Mouse (Mus musculus): ENCODE measurements around the gene Arhgef10l. TPM values are rescaled to one million over a fixed set of nuclear protein-coding genes. Genes with fewer than 3 reads are reported as not detected.

Arhgef10l gene
- polyA plus RNA-seq, 1 experiment from 2014 or later, result 23.6 TPM

- Histone ChIP-seq H3K4me2 (ENCODE audit: low read depth, low read length, severe bottlenecking) (peak overlapping the region; percentile 89), H3K36me3 (ENCODE audit: control insufficient read depth, insufficient read depth, low read length) (no peaks in the 10 kb centered on the region), H3K4me1 (replicated peaks; ENCODE audit: control insufficient read depth, insufficient read depth, low read length) (peaks cover 21% of the 10 kb centered on the region), H3K9ac (ENCODE audit: low read length) (peak overlapping the region; percentile 98; the same call in 1 of the 2 replicates), H3K27ac (ENCODE audit: low read depth, low read length) (no peak overlapping the region), H3K9me3 (ENCODE audit: control insufficient read depth, low read length) (no peaks in the 10 kb centered on the region), H3K27me3 (ENCODE audit: control insufficient read depth, insufficient read depth, low read length) (peaks cover 12% of the 10 kb centered on the region), H3K4me3 (ENCODE audit: low read depth, low read length) (peak overlapping the region; percentile 12)
- no peak for DNase-seq (ENCODE audit: low spot score)
- WGBS, result 5% methylated on average over 29 of the region's 29 CpGs
- ATAC-seq (replicated peaks; ENCODE audit: low FRiP score), result no peak
These were observed 33.8 kb upstream of the Arhgef10l start for GRCm38 (mm10) chr4:140699441-140700127.

- Histone ChIP-seq H3K9ac (ENCODE audit: low read length) (no peak overlapping the region), H3K36me3 (ENCODE audit: control insufficient read depth, insufficient read depth, low read length) (no peaks in the 10 kb centered on the region), H3K4me2 (ENCODE audit: low read depth, low read length, severe bottlenecking) (no peak overlapping the region), H3K4me3 (ENCODE audit: low read depth, low read length) (no peak overlapping the region), H3K27ac (ENCODE audit: low read depth, low read length) (no peak overlapping the region), H3K4me1 (replicated peaks; ENCODE audit: control insufficient read depth, insufficient read depth, low read length) (peaks cover 9% of the 10 kb centered on the region; the same call in 1 of the 2 replicates), H3K27me3 (ENCODE audit: control insufficient read depth, insufficient read depth, low read length) (peaks cover 12% of the 10 kb centered on the region), H3K9me3 (ENCODE audit: control insufficient read depth, low read length) (no peaks in the 10 kb centered on the region)
- DNase-seq (ENCODE audit: low spot score) (no peak), ATAC-seq (replicated peaks; ENCODE audit: low FRiP score) (no peak)
- WGBS, result 87% methylated on average over 14 of the region's 14 CpGs
These were observed 30.1 kb upstream of the Arhgef10l start for GRCm38 (mm10) chr4:140695675-140696585.

- no peak for ATAC-seq (replicated peaks; ENCODE audit: low FRiP score)
- Histone ChIP-seq H3K27ac (ENCODE audit: low read depth, low read length) (no peak overlapping the region), H3K4me1 (replicated peaks; ENCODE audit: control insufficient read depth, insufficient read depth, low read length) (peaks cover 6% of the 10 kb centered on the region; the same call in 1 of the 2 replicates), H3K9ac (ENCODE audit: low read length) (no peak overlapping the region), H3K4me2 (ENCODE audit: low read depth, low read length, severe bottlenecking) (no peak overlapping the region), H3K4me3 (ENCODE audit: low read depth, low read length) (no peak overlapping the region), H3K9me3 (ENCODE audit: control insufficient read depth, low read length) (no peaks in the 10 kb centered on the region), H3K27me3 (ENCODE audit: control insufficient read depth, insufficient read depth, low read length) (peaks cover 10% of the 10 kb centered on the region; the same call in 1 of the 2 replicates), H3K36me3 (ENCODE audit: control insufficient read depth, insufficient read depth, low read length) (no peaks in the 10 kb centered on the region)
- no peak for DNase-seq (ENCODE audit: low spot score)
- 67% methylated on average over 7 of the region's 7 CpGs for WGBS
These were observed 29.3 kb upstream of the Arhgef10l start for GRCm38 (mm10) chr4:140695146-140695545.

GRCm38 (mm10) chr4:140694551-140695060 is 28.8 kb upstream of the Arhgef10l start:
- H3K4me1 ChIP-seq (replicated peaks; ENCODE audit: control insufficient read depth, insufficient read depth, low read length), result peaks cover 3% of the 10 kb centered on the region; the same call in 1 of the 2 replicates
- H3K36me3 ChIP-seq (ENCODE audit: control insufficient read depth, insufficient read depth, low read length), result no peaks in the 10 kb centered on the region
- DNase-seq (ENCODE audit: low spot score) (no peak), ATAC-seq (replicated peaks; ENCODE audit: low FRiP score) (no peak)
- H3K9ac ChIP-seq (ENCODE audit: low read length), result no peak overlapping the region
- H3K4me3 ChIP-seq (ENCODE audit: low read depth, low read length), result no peak overlapping the region
- no peak overlapping the region for H3K27ac ChIP-seq (ENCODE audit: low read depth, low read length)
- no peaks in the 10 kb centered on the region for H3K9me3 ChIP-seq (ENCODE audit: control insufficient read depth, low read length)
- H3K4me2 ChIP-seq (ENCODE audit: low read depth, low read length, severe bottlenecking), result no peak overlapping the region
- H3K27me3 ChIP-seq (ENCODE audit: control insufficient read depth, insufficient read depth, low read length), result peaks cover 10% of the 10 kb centered on the region; the same call in 1 of the 2 replicates
- 29% methylated on average over 1 of the region's 1 CpGs for WGBS

GRCm38 (mm10) chr4:140693513-140693912 is 27.7 kb upstream of the Arhgef10l start:
- Histone ChIP-seq H3K27ac (ENCODE audit: low read depth, low read length) (no peak overlapping the region), H3K4me2 (ENCODE audit: low read depth, low read length, severe bottlenecking) (no peak overlapping the region), H3K9me3 (ENCODE audit: control insufficient read depth, low read length) (no peaks in the 10 kb centered on the region), H3K36me3 (ENCODE audit: control insufficient read depth, insufficient read depth, low read length) (no peaks in the 10 kb centered on the region), H3K9ac (ENCODE audit: low read length) (no peak overlapping the region), H3K4me1 (replicated peaks; ENCODE audit: control insufficient read depth, insufficient read depth, low read length) (no peaks in the 10 kb centered on the region), H3K27me3 (ENCODE audit: control insufficient read depth, insufficient read depth, low read length) (peaks cover under 1% of the 10 kb centered on the region; the same call in 1 of the 2 replicates), H3K4me3 (ENCODE audit: low read depth, low read length) (no peak overlapping the region)
- DNase-seq (ENCODE audit: low spot score) (no peak), ATAC-seq (replicated peaks; ENCODE audit: low FRiP score) (no peak)
- WGBS, result 85% methylated on average over 4 of the region's 4 CpGs

GRCm38 (mm10) chr4:140691481-140691880 is 25.7 kb upstream of the Arhgef10l start:
- no peaks in the 10 kb centered on the region for H3K36me3 ChIP-seq (ENCODE audit: control insufficient read depth, insufficient read depth, low read length)
- no peak overlapping the region for H3K4me3 ChIP-seq (ENCODE audit: low read depth, low read length)
- DNase-seq (ENCODE audit: low spot score) (no peak), ATAC-seq (replicated peaks; ENCODE audit: low FRiP score) (no peak)
- no peaks in the 10 kb centered on the region for H3K9me3 ChIP-seq (ENCODE audit: control insufficient read depth, low read length)
- no peak overlapping the region for H3K4me2 ChIP-seq (ENCODE audit: low read depth, low read length, severe bottlenecking)
- no peak overlapping the region for H3K27ac ChIP-seq (ENCODE audit: low read depth, low read length)
- 71% methylated on average over 7 of the region's 7 CpGs for WGBS
- H3K9ac ChIP-seq (ENCODE audit: low read length), result no peak overlapping the region
- H3K4me1 ChIP-seq (replicated peaks; ENCODE audit: control insufficient read depth, insufficient read depth, low read length), result 0 out of 2 replicates have a peak, but pooled peaks cover 2% of the 10 kb centered on the region
- H3K27me3 ChIP-seq (ENCODE audit: control insufficient read depth, insufficient read depth, low read length), result no peaks in the 10 kb centered on the region

GRCm38 (mm10) chr4:140689873-140690655 is 24.3 kb upstream of the Arhgef10l start:
- Histone ChIP-seq H3K27ac (ENCODE audit: low read depth, low read length) (no peak overlapping the region), H3K4me3 (ENCODE audit: low read depth, low read length) (no peak overlapping the region), H3K9ac (ENCODE audit: low read length) (no peak overlapping the region), H3K4me2 (ENCODE audit: low read depth, low read length, severe bottlenecking) (no peak overlapping the region), H3K36me3 (ENCODE audit: control insufficient read depth, insufficient read depth, low read length) (no peaks in the 10 kb centered on the region), H3K4me1 (replicated peaks; ENCODE audit: control insufficient read depth, insufficient read depth, low read length) (0 out of 2 replicates have a peak, but pooled peaks cover 2% of the 10 kb centered on the region), H3K27me3 (ENCODE audit: control insufficient read depth, insufficient read depth, low read length) (no peaks in the 10 kb centered on the region), H3K9me3 (ENCODE audit: control insufficient read depth, low read length) (no peaks in the 10 kb centered on the region)
- 82% methylated on average over 16 of the region's 16 CpGs for WGBS
- no peak for ATAC-seq (replicated peaks; ENCODE audit: low FRiP score)
- DNase-seq (ENCODE audit: low spot score), result no peak

All from forebrain, embryonic 11.5 days (tissue).